In genomic region chr11:5478193-5478592, GRCm38 (mm10) we compare ENCODE assay signal across 12 mouse cellular contexts.
"Had no signal": no experiment of that assay in that cellular context is flagged by ENCODE, and none has a peak within 500 bp of the region (broad histone marks: within the 10 kb centered on the region; RNA-seq: fewer than 3 reads in every experiment).

No protein-coding gene starts in this region.

- H3K27ac ChIP-seq: left cerebral cortex, adult 2 months; limb, embryonic 15.5 days; liver, embryonic 13.5 days; lung, embryonic 15.5 days; macrophage; midbrain, embryonic 12.5 days had no signal

- H3K9me3 ChIP-seq: limb, embryonic 15.5 days; liver, embryonic 13.5 days; lung, embryonic 15.5 days; megakaryocyte, embryonic 14.5 days; midbrain, embryonic 12.5 days had no signal

- H3K9ac ChIP-seq: limb, embryonic 15.5 days; liver, embryonic 13.5 days; liver, postnatal 0 days; lung, embryonic 15.5 days; midbrain, embryonic 12.5 days had no signal

- H3K4me1 ChIP-seq: limb, embryonic 15.5 days; liver, embryonic 13.5 days; lung, embryonic 15.5 days; midbrain, embryonic 12.5 days had no signal

- H3K27me3 ChIP-seq: limb, embryonic 15.5 days; liver, embryonic 13.5 days; lung, embryonic 15.5 days; midbrain, embryonic 12.5 days had no signal

- H3K36me3 ChIP-seq: limb, embryonic 15.5 days; liver, embryonic 13.5 days; lung, embryonic 15.5 days; midbrain, embryonic 12.5 days had no signal

- H3K4me3 ChIP-seq: left cerebral cortex, adult 2 months; limb, embryonic 15.5 days; liver, embryonic 13.5 days; lung, embryonic 15.5 days; megakaryocyte, embryonic 14.5 days; midbrain, embryonic 12.5 days had no signal

- DNase-seq: liver, embryonic 13.5 days; liver, postnatal 0 days; lung, postnatal 14 days; right cerebral cortex, adult 18-20 months; right cerebral cortex, postnatal 25 days; thymus, postnatal 36 days had no signal
